Mouse (Mus musculus) forebrain, embryonic 10.5 days (tissue): ENCODE results near the gene Fam71e1. TPM values are rescaled to one million over a fixed set of nuclear protein-coding genes. Genes with fewer than 3 reads are reported as not detected.

ENCODE experiments used
- DNase-seq: peaks from one replicate; pipeline ENCODE4 v3.0.0-alpha.2; 2017; ENCODE audit warnings: low spot score; ENCODE audit errors: extremely low spot score
- H3K27ac ChIP-seq: fragments of 300-500 bp; sonication (generic); 2 replicates; pipeline ENCODE4 v1.5.1; 2016; ENCODE audit warnings: mild to moderate bottlenecking
- H3K27me3 ChIP-seq: fragments of 300-500 bp; sonication (generic); 2 replicates; pipeline ENCODE4 v1.6.1; 2016; ENCODE audit warnings: mild to moderate bottlenecking; ENCODE audit not compliant: poor library complexity, severe bottlenecking
- H3K36me3 ChIP-seq: fragments of 300-500 bp; sonication (generic); replicated peaks from 2 replicates; pipeline ENCODE4 v1.6.1; 2016; ENCODE audit warnings: mild to moderate bottlenecking, moderate library complexity
- H3K4me1 ChIP-seq: fragments of 300-500 bp; sonication (generic); 2 replicates; pipeline ENCODE4 v1.6.1; 2016
- H3K4me3 ChIP-seq: fragments of 300-500 bp; sonication (generic); 2 replicates; pipeline ENCODE4 v1.5.1; 2016; ENCODE audit warnings: mild to moderate bottlenecking, moderate library complexity
- H3K9me3 ChIP-seq: fragments of 300-500 bp; sonication (generic); 2 replicates; pipeline ENCODE4 v1.6.1; 2016; ENCODE audit warnings: mild to moderate bottlenecking, moderate library complexity
- WGBS: fragments of 180-500 bp; shearing (Covaris S2); methylation state at CpG from one replicate; pipeline ENCODE4 v1.1.7; 2016; 5-methylcytosine and 5-hydroxymethylcytosine counted together
- polyA plus RNA-seq: library from polyadenylated mRNA; unstranded; fragments of >200 nt; fragmentation: Nextera tagmentation; extraction: Ambion mirVana; gene quantifications from 2 replicates; pipeline ENCODE4 v1.2.1, GENCODE M21; 2016

Gene Fam71e1
- polyA plus RNA-seq, 1 experiment from 2014 or later: 15.8 TPM

- peaks cover 26% of the 10 kb centered on the region for H3K4me1 ChIP-seq
- peaks cover 12% of the 10 kb centered on the region; the same call in 1 of the 2 replicates for H3K27me3 ChIP-seq
- no peaks in the 10 kb centered on the region for H3K9me3 ChIP-seq
- DNase-seq: no peak
- peak overlapping the region; percentile 76 for H3K4me3 ChIP-seq
- WGBS: 89% methylated on average over 7 of the region's 7 CpGs
- peak overlapping the region; percentile 98 for H3K27ac ChIP-seq
- H3K36me3 ChIP-seq: peaks cover 51% of the 10 kb centered on the region
Measured at GRCm38 (mm10) chr7:44495086-44495485, 1.3 kb upstream of the Fam71e1 start.

GRCm38 (mm10) chr7:44496771-44497109 lies 359 bp downstream of the Fam71e1 start:
- Histone ChIP-seq H3K9me3 (no peaks in the 10 kb centered on the region), H3K4me3 (peak overlapping the region; percentile 76), H3K27me3 (peaks cover 19% of the 10 kb centered on the region; the same call in 1 of the 2 replicates), H3K27ac (peak overlapping the region; percentile 98), H3K36me3 (peaks cover 35% of the 10 kb centered on the region), H3K4me1 (peaks cover 26% of the 10 kb centered on the region)
- WGBS: under 1% methylated on average over 26 of the region's 26 CpGs
- DNase-seq: no peak

- DNase-seq: no peak
- WGBS: 85% methylated on average over 10 of the region's 10 CpGs
- Histone ChIP-seq H3K27me3 (peaks cover 19% of the 10 kb centered on the region; the same call in 1 of the 2 replicates), H3K27ac (peak overlapping the region; percentile 98), H3K9me3 (no peaks in the 10 kb centered on the region), H3K4me3 (peak overlapping the region; percentile 76), H3K36me3 (peaks cover 27% of the 10 kb centered on the region), H3K4me1 (peaks cover 26% of the 10 kb centered on the region)
Measured at GRCm38 (mm10) chr7:44497361-44498055, 1.1 kb downstream of the Fam71e1 start.

GRCm38 (mm10) chr7:44498922-44499321 lies 2.5 kb downstream of the Fam71e1 start:
- H3K4me3 ChIP-seq: no peak overlapping the region
- H3K27me3 ChIP-seq: peaks cover 19% of the 10 kb centered on the region; the same call in 1 of the 2 replicates
- no peak for DNase-seq
- peaks cover 26% of the 10 kb centered on the region for H3K4me1 ChIP-seq
- WGBS: 74% methylated on average over 1 of the region's 1 CpGs
- no peaks in the 10 kb centered on the region for H3K9me3 ChIP-seq
- H3K27ac ChIP-seq: no peak overlapping the region
- H3K36me3 ChIP-seq: peaks cover 13% of the 10 kb centered on the region

GRCm38 (mm10) chr7:44500046-44500445 lies 3.7 kb downstream of the Fam71e1 start:
- 63% methylated on average over 20 of the region's 20 CpGs for WGBS
- H3K27ac ChIP-seq: no peak overlapping the region

GRCm38 (mm10) chr7:44501563-44502115 lies 5.3 kb downstream of the Fam71e1 start:
- 39% methylated on average over 5 of the region's 5 CpGs for WGBS
- DNase-seq: peak; percentile 70
- peaks cover 19% of the 10 kb centered on the region; the same call in 1 of the 2 replicates for H3K27me3 ChIP-seq

More at GRCm38 (mm10) chr7:44500046-44500445, 3.7 kb downstream of the Fam71e1 start:
- Histone ChIP-seq H3K9me3 (no peaks in the 10 kb centered on the region), H3K4me3 (no peak overlapping the region), H3K36me3 (0 out of 2 replicates have a peak, but pooled peaks cover 4% of the 10 kb centered on the region), H3K4me1 (peaks cover 20% of the 10 kb centered on the region), H3K27me3 (peaks cover 19% of the 10 kb centered on the region; the same call in 1 of the 2 replicates)
- DNase-seq: no peak

GRCm38 (mm10) chr7:44507491-44507890 lies 11.1 kb downstream of the Fam71e1 start:
- DNase-seq: no peak
- Histone ChIP-seq H3K4me3 (no peak overlapping the region), H3K27me3 (peaks cover 24% of the 10 kb centered on the region; the same call in 1 of the 2 replicates), H3K27ac (no peak overlapping the region), H3K9me3 (peaks cover 3% of the 10 kb centered on the region; the same call in 1 of the 2 replicates), H3K36me3 (no peaks in the 10 kb centered on the region), H3K4me1 (no peaks in the 10 kb centered on the region)

More at GRCm38 (mm10) chr7:44501563-44502115, 5.3 kb downstream of the Fam71e1 start:
- no peak overlapping the region for H3K27ac ChIP-seq
- no peak overlapping the region for H3K4me3 ChIP-seq
- no peaks in the 10 kb centered on the region for H3K9me3 ChIP-seq
- 0 out of 2 replicates have a peak, but pooled peaks cover 4% of the 10 kb centered on the region for H3K36me3 ChIP-seq
- H3K4me1 ChIP-seq: peaks cover 10% of the 10 kb centered on the region

- H3K36me3 ChIP-seq: no peaks in the 10 kb centered on the region
- H3K27ac ChIP-seq: no peak overlapping the region
- peaks cover 7% of the 10 kb centered on the region for H3K4me1 ChIP-seq
- no peaks in the 10 kb centered on the region for H3K9me3 ChIP-seq
- H3K4me3 ChIP-seq: no peak overlapping the region
- 77% methylated on average over 9 of the region's 9 CpGs for WGBS
- DNase-seq: no peak
- H3K27me3 ChIP-seq: peaks cover 39% of the 10 kb centered on the region
Measured at GRCm38 (mm10) chr7:44519240-44519913, 23.0 kb downstream of the Fam71e1 start.

GRCm38 (mm10) chr7:44520990-44521389 lies 24.6 kb downstream of the Fam71e1 start:
- no peak for DNase-seq
- 69% methylated on average over 3 of the region's 3 CpGs for WGBS
- Histone ChIP-seq H3K36me3 (no peaks in the 10 kb centered on the region), H3K27ac (no peak overlapping the region), H3K4me3 (peak overlapping the region; percentile 40; the same call in 1 of the 2 replicates), H3K27me3 (peaks cover 55% of the 10 kb centered on the region), H3K9me3 (no peaks in the 10 kb centered on the region), H3K4me1 (peaks cover 21% of the 10 kb centered on the region)

GRCm38 (mm10) chr7:44521710-44522109 lies 25.3 kb downstream of the Fam71e1 start:
- 4% methylated on average over 20 of the region's 20 CpGs for WGBS
- Histone ChIP-seq H3K4me1 (peaks cover 21% of the 10 kb centered on the region), H3K27ac (no peak overlapping the region; the same call in 1 of the 2 replicates), H3K36me3 (no peaks in the 10 kb centered on the region), H3K9me3 (no peaks in the 10 kb centered on the region), H3K27me3 (peaks cover 62% of the 10 kb centered on the region), H3K4me3 (peak overlapping the region; percentile 40)
- DNase-seq: peak; percentile 72

- Histone ChIP-seq H3K9me3 (no peaks in the 10 kb centered on the region), H3K4me3 (no peak overlapping the region), H3K4me1 (peaks cover 29% of the 10 kb centered on the region), H3K27me3 (peaks cover 76% of the 10 kb centered on the region), H3K27ac (no peak overlapping the region), H3K36me3 (no peaks in the 10 kb centered on the region)
- 63% methylated on average over 2 of the region's 2 CpGs for WGBS
- no peak for DNase-seq
Measured at GRCm38 (mm10) chr7:44523056-44523455, 26.7 kb downstream of the Fam71e1 start.

- 30% methylated on average over 12 of the region's 12 CpGs for WGBS
- peaks cover 36% of the 10 kb centered on the region for H3K4me1 ChIP-seq
- no peak for DNase-seq
- peak within 1 kb of the TSS; percentile 22; the same call in 1 of the 2 replicates for H3K4me3 ChIP-seq
- H3K9me3 ChIP-seq: no peaks in the 10 kb centered on the region
- H3K27me3 ChIP-seq: peaks cover 90% of the 10 kb centered on the region
- peak within 1 kb of the TSS; percentile 40; the same call in 1 of the 2 replicates for H3K27ac ChIP-seq
- H3K36me3 ChIP-seq: no peaks in the 10 kb centered on the region
Measured at GRCm38 (mm10) chr7:44524502-44524901, 28.1 kb downstream of the Fam71e1 start, which contains the start of gene Mybpc2. TSS of gene Mybpc2 (minus strand) at chr7:44524656.
